ENCODE assay signal across 8 mouse cellular contexts in genomic region chr5:92674859-92675573, GRCm38 (mm10). TPM values are rescaled to one million over a fixed set of nuclear protein-coding genes. Genes with fewer than 3 reads are reported as not detected.
DNase-seq lines count a peak whose midpoint lies in the region; ATAC-seq and TF ChIP-seq lines count a peak whose summit lies in the region.

Gene Ccdc158, minus strand, starts transcription at chr5:92675271.

- no peaks in the 10 kb centered on the region for H3K27me3 ChIP-seq in hindbrain, postnatal 0 days (ENCODE audit: insufficient read depth, low read length)
- peaks cover 34% of the 10 kb centered on the region for H3K27me3 ChIP-seq in megakaryocyte, embryonic 14.5 days (replicated peaks)

- H3K36me3 ChIP-seq in hindbrain, postnatal 0 days (ENCODE audit: insufficient read depth, low read length): no peaks in the 10 kb centered on the region
- no peaks in the 10 kb centered on the region for H3K36me3 ChIP-seq in megakaryocyte, embryonic 14.5 days (replicated peaks; ENCODE audit: low read length)

- intact Hi-C loops in gastrocnemius, adult 2 months (cut with DNase I): no loop called here
- intact Hi-C loops in left cerebral cortex, postnatal 10 days (cut with DNase I): loop anchor here (5.0 kb wide), 1 partner anchor 277 kb away; no protein-coding TSS in a partner anchor

- no peak for TF ChIP-seq CTCF in gastrocnemius, adult 2 months (IDR thresholded peaks at IDR 0.05)
- no peak for TF ChIP-seq CTCF in hindbrain, postnatal 0 days (IDR thresholded peaks at IDR 0.05; ENCODE audit: low read depth)

- H3K9ac ChIP-seq in hindbrain, postnatal 0 days (replicated peaks; ENCODE audit: low read length): peak within 1 kb of the TSS; percentile 28; the same call in 1 of the 2 replicates

- H3K4me3 ChIP-seq in gastrocnemius, adult 2 months: peak within 1 kb of the TSS; percentile 64
- H3K4me3 ChIP-seq in hindbrain, postnatal 0 days (ENCODE audit: low read length): peak within 1 kb of the TSS; percentile 42
- H3K4me3 ChIP-seq in megakaryocyte, embryonic 14.5 days (replicated peaks): peak within 1 kb of the TSS; percentile 88

- peak; percentile 97 for DNase-seq in R1 (ENCODE audit: low read depth, low spot score)
- peak; percentile 32 to 65 for DNase-seq in cerebellum, postnatal 4 days (ENCODE audit: low spot score in 2 of 2)
- DNase-seq in gastrocnemius, adult 2 months: peak; percentile 70
- peak; percentile 90 for DNase-seq in hindbrain, postnatal 0 days (ENCODE audit: low spot score)
- DNase-seq in left cerebral cortex, postnatal 10 days (ENCODE audit: extremely low spot score in 1 of 2, low spot score in 2 of 2): peak; percentile 54 to 87
- DNase-seq in right cerebral cortex, adult 18-20 months: peak; percentile 62
- peak; percentile 84 for DNase-seq in thymus, postnatal 4 days

- H3K4me1 ChIP-seq in hindbrain, postnatal 0 days (ENCODE audit: insufficient read depth, low read length): no peaks in the 10 kb centered on the region
- peaks cover 12% of the 10 kb centered on the region for H3K4me1 ChIP-seq in megakaryocyte, embryonic 14.5 days

- peak within 1 kb of the TSS; percentile 79 for H3K4me2 ChIP-seq in hindbrain, postnatal 0 days (ENCODE audit: low read depth, low read length)

- no peak within 1 kb of the TSS for H3K27ac ChIP-seq in gastrocnemius, adult 2 months
- no peak within 1 kb of the TSS for H3K27ac ChIP-seq in hindbrain, postnatal 0 days

- WGBS in hindbrain, postnatal 0 days: 10% methylated on average over 53 of the region's 55 CpGs

- ATAC-seq in hindbrain, postnatal 0 days: peak; percentile 93

- no peaks in the 10 kb centered on the region for H3K9me3 ChIP-seq in hindbrain, postnatal 0 days (ENCODE audit: low read length)
- peaks cover 7% of the 10 kb centered on the region for H3K9me3 ChIP-seq in megakaryocyte, embryonic 14.5 days

RNA-seq across cellular contexts. Expression of gene Ccdc158, which starts in this region (rescaled TPM):
- total RNA-seq in gastrocnemius, adult 2 months (2021): under 1 TPM; 0.31 to 0.54 TPM
- total RNA-seq in hindbrain, postnatal 0 days (2014; rRNA removed): 0.26 and 0.72 TPM in 2 replicates
- 0.23 and 0.28 TPM in 2 replicates for polyA plus RNA-seq in hindbrain, postnatal 0 days (2015; fragmentation: Nextera tagmentation; extraction: Ambion mirVana)
- under 1 TPM; 0.26 to 0.41 TPM for total RNA-seq in left cerebral cortex, postnatal 10 days (2021)
- polyA plus RNA-seq in megakaryocyte, embryonic 14.5 days (2012; ENCODE audit: insufficient read depth, low replicate concordance): not detected in 2 replicates

Comparison
In these comparisons a context has a peak if more than half of its experiments do, and no peak if none do; other contexts are left out.
1. Peak in DNase-seq and H3K4me3 ChIP-seq in gastrocnemius, adult 2 months; RNA of the gene not detected or under 1 TPM.
2. Peak in DNase-seq, ATAC-seq, H3K4me3 ChIP-seq, H3K9ac ChIP-seq and H3K4me2 ChIP-seq in hindbrain, postnatal 0 days; RNA of the gene not detected or under 1 TPM.
3. Peak in DNase-seq in left cerebral cortex, postnatal 10 days; RNA of the gene not detected or under 1 TPM.